Mouse (Mus musculus) lung, embryonic 14.5 days (tissue): ENCODE results near the gene Zrsr1. TPM values are rescaled to one million over a fixed set of nuclear protein-coding genes. Genes with fewer than 3 reads are reported as not detected.

ENCODE experiments used
- ATAC-seq: fragments of 200-750 bp; cut with Nextera tagmentation; 2 replicates; pipeline ENCODE4 v1.8.0; 2017; ENCODE audit warnings: mild to moderate bottlenecking, moderate TSS enrichment, moderate library complexity; ENCODE audit not compliant: insufficient read depth
- DNase-seq: peaks from one replicate; pipeline ENCODE4 v3.0.0-alpha.2; 2015
- H3K27ac ChIP-seq: fragments of 300-500 bp; sonication (generic); 2 replicates; pipeline ENCODE4 v1.5.1; 2014; ENCODE audit warnings: low read depth, mild to moderate bottlenecking, moderate library complexity
- H3K27me3 ChIP-seq: fragments of 300-500 bp; sonication (generic); 2 replicates; pipeline ENCODE4 v1.6.1; 2014; ENCODE audit warnings: low read length, control low read depth; ENCODE audit not compliant: insufficient read depth
- H3K36me3 ChIP-seq: fragments of 300-500 bp; sonication (generic); 2 replicates; pipeline ENCODE4 v1.6.1; 2014; ENCODE audit warnings: control low read depth; ENCODE audit not compliant: insufficient read depth
- H3K4me1 ChIP-seq: fragments of 300-500 bp; sonication (generic); 2 replicates; pipeline ENCODE4 v1.6.1; 2014; ENCODE audit warnings: antibody characterized with exemption, control low read depth; ENCODE audit not compliant: insufficient read depth
- H3K4me2 ChIP-seq: fragments of 300-500 bp; sonication (generic); 2 replicates; pipeline ENCODE4 v1.6.1; 2014; ENCODE audit warnings: mild to moderate bottlenecking
- H3K4me3 ChIP-seq: fragments of 300-500 bp; sonication (generic); 2 replicates; pipeline ENCODE4 v1.5.1; 2014; ENCODE audit warnings: low read depth, low read length
- H3K9ac ChIP-seq: fragments of 300-500 bp; sonication (generic); 2 replicates; pipeline ENCODE4 v1.6.1; 2014
- H3K9me3 ChIP-seq: fragments of 300-500 bp; sonication (generic); 2 replicates; pipeline ENCODE4 v1.6.1; 2016; ENCODE audit warnings: low read depth, low read length, control low read depth
- CTCF ChIP-seq: IDR thresholded peaks from 2 replicates; pipeline ENCODE4 v1.5.1; 2016; ENCODE audit warnings: antibody characterized with exemption, low read depth
- WGBS: fragments of 180-500 bp; shearing (Covaris S2); extraction: QIAGEN DNeasy Blood & Tissue Kit; methylation state at CpG from one replicate; pipeline ENCODE4 v1.1.7; 2014; 5-methylcytosine and 5-hydroxymethylcytosine counted together
- polyA plus RNA-seq: library from polyadenylated mRNA; unstranded; fragments of >200 nt; fragmentation: Nextera tagmentation; extraction: Ambion mirVana; gene quantifications from 2 replicates; pipeline ENCODE4 v1.2.1, GENCODE M21; 2014

Zrsr1 gene
- polyA plus RNA-seq, 1 experiment from 2014 or later: 2.8 TPM

DNA sequence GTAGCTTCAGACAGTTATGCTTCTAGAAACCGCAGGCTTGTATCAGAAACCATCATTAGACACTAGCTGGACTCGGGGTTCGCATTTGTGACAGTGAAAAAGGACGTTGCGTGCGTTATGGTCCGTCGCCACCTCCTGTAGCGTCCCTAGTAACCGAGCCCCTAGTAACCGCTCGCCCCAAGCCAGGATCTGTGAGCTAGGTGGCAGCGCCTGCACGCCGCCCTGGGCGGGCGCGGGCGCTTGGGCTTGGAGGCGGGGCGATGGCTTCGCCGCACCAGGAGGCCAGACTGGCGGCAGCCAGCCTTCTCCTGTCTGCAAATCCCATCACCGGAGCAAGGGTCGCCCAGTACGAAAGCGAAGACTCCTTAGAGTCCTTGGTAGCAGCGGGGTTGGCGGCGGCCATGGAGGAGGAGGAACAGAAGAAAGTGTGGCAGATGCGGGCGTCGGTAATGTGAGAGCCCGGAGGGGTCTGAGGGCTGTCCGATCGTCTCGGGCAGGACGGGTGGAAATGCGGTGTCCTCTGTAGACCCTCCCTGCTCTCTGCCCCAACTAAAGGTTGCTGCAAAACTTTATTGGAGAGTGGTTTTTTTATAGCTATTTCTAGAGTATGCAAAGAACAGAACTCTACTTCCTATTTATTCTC lies 36.5 kb downstream of the Zrsr1 start:
- WGBS: under 1% methylated on average over 40 of the region's 40 CpGs
- peak; percentile 95 for ATAC-seq
- no peaks in the 10 kb centered on the region for H3K27me3 ChIP-seq

DNA sequence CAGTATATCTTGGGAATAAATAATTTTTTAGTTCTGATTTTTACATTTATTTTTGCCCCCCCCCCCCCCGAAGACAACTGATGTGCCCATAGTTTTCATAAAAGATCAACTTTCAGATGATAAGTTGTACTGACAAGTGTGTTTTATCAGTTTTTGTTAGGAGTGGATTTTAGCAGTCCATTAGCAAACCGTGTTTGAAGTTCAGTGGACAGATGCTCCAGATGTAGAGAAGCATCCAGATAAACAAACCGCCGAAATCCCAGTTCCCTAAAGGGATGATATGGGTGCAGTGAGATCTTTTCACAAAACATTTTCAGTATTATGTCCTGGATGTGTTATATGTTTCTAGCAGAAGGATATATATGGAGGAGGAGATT lies 37.0 kb downstream of the Zrsr1 start:
- Histone ChIP-seq H3K36me3 (peaks cover 16% of the 10 kb centered on the region), H3K4me3 (peak overlapping the region; percentile 50), H3K27ac (no peak overlapping the region), H3K9me3 (no peaks in the 10 kb centered on the region), H3K4me1 (no peaks in the 10 kb centered on the region), H3K9ac (peak overlapping the region; percentile 64), H3K4me2 (peak overlapping the region; percentile 86), H3K27me3 (no peaks in the 10 kb centered on the region)
- WGBS: 15% methylated on average over 4 of the region's 4 CpGs
- DNase-seq: peak; percentile 19
- TF ChIP-seq CTCF: no peak
- ATAC-seq: no peak

More for the DNA sequence above, 36.5 kb downstream of the Zrsr1 start:
- Histone ChIP-seq H3K9ac (peak overlapping the region; percentile 64), H3K4me1 (no peaks in the 10 kb centered on the region), H3K4me3 (peak overlapping the region; percentile 50), H3K4me2 (peak overlapping the region; percentile 86), H3K27ac (peak overlapping the region; percentile 90), H3K9me3 (no peaks in the 10 kb centered on the region), H3K36me3 (peaks cover 21% of the 10 kb centered on the region)
- peak; percentile 91 for DNase-seq
- 0 out of 2 replicates have a peak, but pooled peaks have one; percentile 7 for TF ChIP-seq CTCF

DNA sequence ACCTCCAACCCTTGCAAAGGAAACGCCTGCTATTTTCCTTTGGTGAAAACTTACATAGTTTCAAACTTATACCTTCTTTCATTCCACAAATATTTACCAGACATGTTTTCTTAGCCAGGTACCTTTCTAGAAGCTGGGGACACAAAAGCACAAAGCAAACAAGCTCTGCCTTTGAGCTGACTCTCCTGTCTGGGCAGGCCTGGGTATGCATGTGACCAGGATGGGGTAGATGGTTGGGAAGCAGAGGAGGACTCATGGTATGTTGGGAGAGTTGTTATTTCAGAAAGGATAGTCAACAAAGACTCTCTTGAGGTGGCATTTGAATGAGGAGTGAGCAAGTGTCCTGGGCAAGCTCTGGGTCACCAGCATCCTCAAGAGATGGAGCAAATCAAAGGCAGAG lies 41.3 kb downstream of the Zrsr1 start:
- Histone ChIP-seq H3K4me3 (no peak overlapping the region), H3K27me3 (no peaks in the 10 kb centered on the region), H3K9me3 (no peaks in the 10 kb centered on the region), H3K4me2 (no peak overlapping the region), H3K36me3 (no peaks in the 10 kb centered on the region), H3K9ac (no peak overlapping the region), H3K27ac (no peak overlapping the region), H3K4me1 (no peaks in the 10 kb centered on the region)
- 55% methylated on average over 1 of the region's 1 CpGs for WGBS
- DNase-seq (no peak), ATAC-seq (no peak)
- no peak for TF ChIP-seq CTCF

DNA sequence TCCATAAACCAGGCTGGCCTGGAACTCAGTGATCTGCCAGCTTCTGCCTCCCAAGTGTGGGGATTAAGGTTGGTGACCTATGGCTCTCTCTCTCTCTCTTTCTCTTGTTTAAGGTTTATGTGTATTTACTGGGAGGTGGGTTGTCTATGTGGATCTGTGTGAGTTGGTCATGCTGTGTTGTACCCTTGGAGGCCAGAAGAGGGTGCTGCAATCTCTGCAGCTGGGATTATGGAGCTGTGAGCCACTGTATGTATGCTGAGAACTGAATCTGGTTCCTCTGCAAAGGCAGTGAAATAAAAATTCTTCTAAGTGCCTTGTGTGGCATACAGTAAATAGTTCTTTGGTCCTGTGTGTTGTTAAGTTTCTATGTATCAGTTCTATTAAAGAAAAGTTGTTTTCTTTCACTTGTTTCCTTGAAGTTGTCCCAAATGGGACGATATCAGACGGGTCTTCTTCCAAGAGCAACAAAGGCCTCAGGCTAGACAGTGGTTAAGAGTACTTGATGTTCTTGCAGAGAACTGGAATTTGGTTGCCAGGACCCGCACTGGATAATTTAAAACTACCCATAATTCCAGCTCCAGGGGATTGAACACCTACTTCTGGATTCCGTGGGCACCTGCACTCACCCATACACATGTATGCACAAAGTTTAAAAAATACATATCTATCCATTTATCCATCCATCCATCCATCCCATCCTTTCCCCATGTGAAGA lies 41.9 kb downstream of the Zrsr1 start:
- peak; percentile 30 for DNase-seq
- Histone ChIP-seq H3K27me3 (no peaks in the 10 kb centered on the region), H3K9ac (no peak overlapping the region), H3K9me3 (no peaks in the 10 kb centered on the region), H3K4me2 (no peak overlapping the region), H3K27ac (no peak overlapping the region), H3K4me1 (no peaks in the 10 kb centered on the region), H3K4me3 (no peak overlapping the region), H3K36me3 (no peaks in the 10 kb centered on the region)
- ATAC-seq: peak; percentile 38; the same call in 1 of the 2 replicates
- 88% methylated on average over 4 of the region's 4 CpGs for WGBS
- peak; percentile 52 for TF ChIP-seq CTCF

DNA sequence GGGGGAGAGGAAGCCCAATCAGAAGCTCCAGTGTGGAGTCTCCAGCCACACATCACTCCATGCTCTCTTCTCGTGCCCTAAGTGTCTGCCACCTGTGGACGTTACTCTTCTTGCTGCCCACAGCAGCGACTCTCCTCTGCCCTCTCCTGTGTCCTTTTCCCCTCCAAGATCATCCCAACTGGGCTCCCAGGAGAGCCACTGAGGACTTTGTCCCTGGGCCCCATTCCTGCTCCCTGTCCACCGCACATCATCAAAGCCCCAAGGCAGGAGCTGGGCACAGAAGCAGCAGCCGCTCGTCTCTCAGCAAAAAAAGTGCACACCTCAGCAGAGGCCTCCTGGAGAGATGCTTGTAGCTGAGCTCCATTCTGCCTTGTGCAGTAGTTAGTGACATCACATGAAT lies 43.2 kb downstream of the Zrsr1 start:
- 75% methylated on average over 6 of the region's 6 CpGs for WGBS
- no peak overlapping the region for H3K9ac ChIP-seq
- DNase-seq (no peak), ATAC-seq (no peak)
- no peak for TF ChIP-seq CTCF
- no peaks in the 10 kb centered on the region for H3K9me3 ChIP-seq
- H3K4me1 ChIP-seq: no peaks in the 10 kb centered on the region
- no peaks in the 10 kb centered on the region for H3K27me3 ChIP-seq
- no peak overlapping the region for H3K4me2 ChIP-seq
- no peak overlapping the region for H3K27ac ChIP-seq
- no peak overlapping the region for H3K4me3 ChIP-seq
- no peaks in the 10 kb centered on the region for H3K36me3 ChIP-seq

DNA sequence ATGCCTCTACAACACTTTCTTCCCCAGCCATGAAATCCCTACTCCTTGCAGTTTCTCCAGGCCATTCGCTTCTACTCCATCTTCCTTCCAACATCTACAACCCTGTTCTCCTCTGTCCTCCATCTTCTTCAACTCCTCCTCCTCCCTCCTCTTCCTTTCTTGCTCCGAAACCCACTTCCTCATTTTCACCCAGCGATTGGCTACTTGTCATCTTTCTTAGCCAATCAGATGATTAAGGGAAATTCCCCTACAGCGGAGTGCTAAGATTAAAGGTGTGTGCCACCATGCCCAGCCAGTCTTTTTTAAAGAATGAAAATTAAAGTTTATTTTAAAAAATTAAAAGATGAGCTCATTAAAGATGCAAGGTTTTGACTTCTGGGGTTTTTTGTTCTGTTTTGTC lies 46.1 kb downstream of the Zrsr1 start:
- H3K36me3 ChIP-seq: no peaks in the 10 kb centered on the region
- no peak for TF ChIP-seq CTCF
- 91% methylated on average over 4 of the region's 4 CpGs for WGBS

DNA sequence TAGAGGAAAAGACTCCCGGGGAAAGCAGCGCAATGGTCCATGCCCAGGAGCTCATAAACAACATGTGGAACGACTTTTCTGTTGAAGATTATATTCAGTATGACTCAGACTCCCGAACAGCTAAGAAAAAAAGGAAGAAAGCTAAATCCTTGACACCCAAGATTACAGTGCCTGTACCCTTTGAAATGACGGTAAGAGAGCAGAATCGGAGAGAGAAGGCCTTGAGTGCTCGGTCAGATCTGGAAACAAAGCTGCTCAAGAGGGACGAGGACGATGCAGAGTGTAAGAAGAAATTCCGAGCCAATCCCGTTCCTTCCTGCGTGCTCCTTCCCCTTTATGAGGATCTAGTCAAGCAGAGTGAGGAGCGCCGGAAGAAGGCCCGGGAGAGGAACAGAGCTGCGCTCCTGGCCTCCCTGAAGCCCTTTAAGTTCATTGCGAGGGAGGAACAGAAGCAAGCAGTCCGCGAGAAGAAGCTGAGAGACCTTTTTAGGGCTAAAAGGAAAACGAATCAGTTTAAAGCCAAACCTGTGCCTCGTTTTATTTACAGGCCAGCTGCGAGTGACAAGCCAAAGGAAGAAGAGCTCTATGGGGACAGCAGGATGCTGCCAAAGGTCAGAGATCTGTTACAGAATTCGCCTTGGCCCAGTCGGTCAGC lies 48.4 kb downstream of the Zrsr1 start:
- Histone ChIP-seq H3K9ac (no peak overlapping the region), H3K27ac (no peak overlapping the region), H3K4me1 (no peaks in the 10 kb centered on the region), H3K27me3 (no peaks in the 10 kb centered on the region), H3K9me3 (no peaks in the 10 kb centered on the region), H3K4me3 (no peak overlapping the region), H3K36me3 (no peaks in the 10 kb centered on the region), H3K4me2 (no peak overlapping the region)
- DNase-seq (no peak), ATAC-seq (no peak)
- TF ChIP-seq CTCF: no peak
- WGBS: 63% methylated on average over 24 of the region's 24 CpGs

More for the DNA sequence above, 46.1 kb downstream of the Zrsr1 start:
- H3K4me2 ChIP-seq: no peak overlapping the region
- no peak overlapping the region for H3K27ac ChIP-seq
- H3K4me1 ChIP-seq: no peaks in the 10 kb centered on the region
- H3K27me3 ChIP-seq: no peaks in the 10 kb centered on the region
- no peak for ATAC-seq
- no peaks in the 10 kb centered on the region for H3K9me3 ChIP-seq
- no peak overlapping the region for H3K9ac ChIP-seq
- no peak for DNase-seq
- H3K4me3 ChIP-seq: no peak overlapping the region
